Mouse (Mus musculus) kidney, postnatal 14 days (tissue): ENCODE measurements around the gene Dennd4a.
A peak's percentile ranks its signal among the peaks of the same experiment; 100 is the strongest.

Experiments used
- DNase-seq: peaks from one replicate; pipeline ENCODE4 v3.0.0; 2022; ENCODE audit warnings: mixed read lengths

Dennd4a gene

DNA sequence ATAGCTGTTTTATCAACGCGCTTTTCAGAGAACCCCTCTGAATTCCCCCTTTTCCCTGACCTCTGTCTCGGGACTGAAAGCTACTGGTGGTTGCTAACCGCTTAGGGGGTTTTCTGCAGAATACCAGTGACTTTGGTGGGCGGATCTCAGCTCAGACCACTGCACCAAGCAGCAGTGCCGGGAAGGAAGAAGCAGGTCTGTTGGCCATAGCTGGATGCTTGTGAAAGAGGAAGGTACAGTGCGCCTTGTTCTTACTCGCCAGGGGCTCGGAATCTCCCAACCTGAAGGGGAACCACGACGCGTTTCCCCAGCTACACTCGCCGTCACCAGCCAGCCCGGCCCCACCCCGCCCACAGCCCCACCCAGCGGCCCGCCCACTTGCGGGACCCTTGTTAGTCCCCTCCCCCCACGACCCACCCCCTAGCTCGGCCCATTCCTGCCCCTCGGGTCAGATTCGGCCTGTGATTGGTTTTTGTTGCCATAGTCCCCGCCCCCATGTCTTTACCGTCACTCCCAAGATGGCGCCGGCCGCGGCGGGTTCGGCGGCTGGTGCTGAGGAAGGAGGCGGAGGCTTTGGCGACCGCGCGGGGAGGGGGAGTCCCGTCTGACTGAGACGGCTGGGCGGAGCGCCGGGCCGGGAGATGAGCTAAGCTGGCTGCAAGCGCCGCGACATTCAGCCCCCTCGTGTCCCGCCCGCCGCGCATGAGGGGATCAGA lies at the start of gene Dennd4a:
Gene Dennd4a (plus strand): TSS at position 519 of the 716 bp plus-strand sequence.
- peak; percentile 98 for DNase-seq

DNA sequence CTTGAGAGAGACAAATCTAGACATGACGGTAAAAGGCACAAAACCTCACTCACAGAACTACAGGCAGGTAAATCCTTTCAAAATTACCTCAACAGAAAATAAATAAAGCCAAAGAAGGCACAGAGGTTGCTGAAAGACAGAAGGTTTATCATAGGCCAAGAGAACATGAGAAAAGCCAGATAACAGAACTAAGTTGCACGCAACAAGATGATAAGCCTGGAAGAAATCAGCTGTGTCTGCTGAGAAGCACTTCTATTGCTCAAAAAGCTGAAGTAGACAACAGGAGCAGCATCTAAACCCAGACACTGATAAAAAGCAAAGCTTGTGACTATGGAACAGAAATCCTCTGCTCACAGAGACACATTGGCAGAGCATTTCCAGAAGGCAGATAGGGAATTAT lies 46.3 kb upstream of the Dennd4a start:
- DNase-seq: no peak

GRCm38 (mm10) chr9:64766136-64766535 lies 45.0 kb upstream of the Dennd4a start:
- no peak for DNase-seq

GRCm38 (mm10) chr9:64767796-64768195 lies 43.3 kb upstream of the Dennd4a start:
- no peak for DNase-seq

GRCm38 (mm10) chr9:64769066-64769695 lies 42.0 kb upstream of the Dennd4a start:
- peak; percentile 34 for DNase-seq

- DNase-seq: no peak
Measured at GRCm38 (mm10) chr9:64769911-64770310, 41.2 kb upstream of the Dennd4a start.

- DNase-seq: no peak
Measured at GRCm38 (mm10) chr9:64770411-64770849, 40.7 kb upstream of the Dennd4a start.

DNA sequence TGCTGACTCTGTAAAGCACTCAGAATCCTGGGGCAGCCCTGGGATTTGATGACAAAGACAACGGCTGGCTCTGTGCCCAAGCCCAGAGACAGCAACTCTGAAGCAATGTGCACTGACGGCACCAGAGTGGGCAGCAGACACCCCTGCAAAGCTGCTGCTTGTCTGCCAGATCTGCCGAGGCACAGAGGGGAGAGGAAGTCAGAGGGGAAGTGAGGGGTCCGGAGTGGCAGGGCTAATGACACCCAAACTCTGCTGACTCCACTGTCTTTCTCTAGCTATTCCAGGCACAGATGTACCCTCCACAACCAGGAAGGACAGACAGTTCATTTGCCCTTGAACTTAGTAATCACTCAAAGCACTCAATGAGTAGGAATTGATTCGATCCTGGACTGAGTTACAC lies 39.9 kb upstream of the Dennd4a start:
- DNase-seq: peak; percentile 30

- DNase-seq: no peak
Measured at GRCm38 (mm10) chr9:64773254-64773653, 37.9 kb upstream of the Dennd4a start.

GRCm38 (mm10) chr9:64773936-64774335 lies 37.2 kb upstream of the Dennd4a start:
- DNase-seq: peak; percentile 17

DNA sequence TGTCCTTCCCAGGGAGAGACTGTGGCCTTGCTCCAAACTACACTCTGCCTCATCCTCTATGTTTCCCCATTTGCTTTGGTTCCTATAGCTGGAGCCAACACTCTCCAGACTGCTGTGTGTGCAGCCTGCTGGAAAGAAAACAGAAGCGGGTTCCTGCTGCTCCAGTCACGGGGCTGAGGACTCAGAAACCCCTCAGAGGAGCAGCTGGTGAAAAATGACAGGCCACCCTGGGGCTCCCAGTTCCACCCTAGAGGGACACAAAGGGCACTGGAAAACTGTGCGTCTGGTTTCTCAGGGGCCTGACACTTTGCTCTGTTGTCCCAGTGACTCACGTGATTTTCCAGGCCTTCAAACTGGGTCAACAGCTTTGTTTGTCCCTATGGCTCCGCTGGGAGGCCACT lies 36.7 kb upstream of the Dennd4a start:
- peak; percentile 42 for DNase-seq

DNA sequence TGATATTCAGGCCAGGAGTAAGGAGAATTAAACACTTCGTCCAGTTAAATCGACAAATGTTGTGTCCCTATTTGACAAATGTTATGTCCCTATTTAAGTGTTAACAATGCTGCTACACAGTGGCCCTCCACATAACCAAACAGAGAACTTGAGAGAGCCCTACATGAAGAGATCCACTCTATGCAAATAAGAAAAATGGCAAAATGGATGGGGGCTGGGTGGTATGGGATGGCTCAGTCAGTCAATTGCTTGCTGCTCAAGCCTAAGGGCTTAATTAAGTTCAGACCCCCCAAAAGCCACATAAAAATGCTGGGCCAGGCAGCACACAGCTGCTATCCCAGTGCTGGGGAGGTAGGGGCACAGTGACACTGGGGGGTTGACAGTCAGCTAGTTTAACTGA lies 36.3 kb upstream of the Dennd4a start:
- DNase-seq: no peak

DNA sequence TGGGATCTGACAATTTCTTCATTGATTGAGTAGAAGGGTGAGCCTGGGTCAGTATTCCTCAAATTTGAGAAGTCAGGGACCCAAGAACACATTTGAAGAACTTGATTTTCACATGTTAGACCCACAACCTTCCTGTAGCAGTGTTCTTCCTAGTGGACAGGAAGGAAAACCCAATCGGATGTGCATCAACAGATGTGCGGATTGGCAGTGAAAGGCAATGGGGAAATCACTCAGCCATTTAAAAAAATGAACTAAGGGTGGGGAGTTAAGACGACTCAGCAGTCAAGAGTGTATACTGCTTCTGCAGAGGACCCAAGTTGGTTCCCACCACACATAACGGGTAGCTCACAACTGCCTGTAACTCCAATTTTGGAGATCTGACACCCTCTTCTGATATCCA lies 35.6 kb upstream of the Dennd4a start:
- no peak for DNase-seq

DNA sequence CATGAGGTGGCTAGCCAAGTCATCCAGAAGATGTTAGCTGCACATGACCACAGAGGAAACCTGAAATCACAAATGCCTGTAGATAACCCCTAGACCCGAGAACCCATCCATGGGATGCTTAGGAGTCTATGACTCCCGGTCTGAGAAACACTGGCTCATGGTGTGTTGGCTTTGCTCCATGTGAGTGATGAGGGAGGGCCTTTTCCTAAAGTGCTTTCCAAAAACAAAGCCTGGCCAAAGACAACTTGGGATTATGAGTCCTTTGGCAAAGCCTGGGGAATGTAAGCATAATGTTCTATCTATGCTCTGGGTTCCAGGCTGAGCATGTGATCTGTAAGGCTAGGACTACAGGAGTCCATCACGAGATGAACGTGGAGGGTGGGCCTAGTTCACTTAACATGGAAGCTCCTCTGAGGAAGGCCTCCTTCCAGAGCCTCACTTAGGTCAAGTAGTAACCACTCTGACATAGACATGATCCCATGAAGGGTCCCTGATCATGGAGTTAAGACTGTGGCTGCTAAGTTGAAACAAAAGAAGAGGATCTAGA lies 33.6 kb upstream of the Dennd4a start:
- peak; percentile 3 for DNase-seq

GRCm38 (mm10) chr9:64778151-64778550 lies 33.0 kb upstream of the Dennd4a start:
- DNase-seq: no peak

DNA sequence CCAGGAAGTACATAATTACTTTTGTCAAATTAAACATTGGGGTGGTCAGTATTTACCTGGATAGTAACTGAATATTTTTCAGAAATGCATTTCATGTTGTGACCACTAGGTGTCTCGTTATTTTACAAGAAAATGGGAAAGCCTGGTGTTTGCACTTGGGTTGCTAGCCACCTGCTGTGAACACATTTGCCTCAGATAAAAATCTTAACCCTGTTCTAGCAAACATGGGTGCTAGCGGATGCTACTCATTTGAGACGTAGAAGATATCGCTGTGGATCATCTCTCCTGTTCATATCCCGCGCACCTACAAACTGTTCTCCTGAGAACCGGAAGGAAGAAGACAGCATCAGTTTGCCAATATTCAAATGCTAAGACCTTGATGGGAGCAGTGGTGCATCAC lies 31.5 kb upstream of the Dennd4a start:
- DNase-seq: peak; percentile 32

DNA sequence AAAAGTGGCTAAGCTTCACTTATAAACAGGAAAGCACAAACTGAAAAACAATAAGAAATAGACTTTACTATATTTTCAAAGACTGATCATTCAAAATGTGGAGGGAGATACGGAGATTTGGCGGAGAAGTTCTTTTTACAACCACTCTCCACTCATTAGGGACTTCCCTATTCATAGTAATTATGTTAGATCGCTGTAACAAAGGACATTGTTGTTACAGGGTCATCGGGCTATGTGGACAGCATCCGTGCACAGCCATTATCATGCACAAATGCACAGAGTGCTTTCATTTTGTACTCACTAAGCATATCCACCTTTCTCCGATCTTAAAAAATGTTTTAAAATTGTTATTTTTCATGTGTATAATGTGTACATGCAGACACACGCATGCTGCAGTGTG lies 27.6 kb upstream of the Dennd4a start:
- DNase-seq: no peak

GRCm38 (mm10) chr9:64784841-64785240 lies 26.3 kb upstream of the Dennd4a start:
- DNase-seq: peak; percentile 67

- DNase-seq: no peak
Measured at GRCm38 (mm10) chr9:64786216-64786905, 24.8 kb upstream of the Dennd4a start.

GRCm38 (mm10) chr9:64788070-64788469 lies 23.1 kb upstream of the Dennd4a start:
- no peak for DNase-seq

DNA sequence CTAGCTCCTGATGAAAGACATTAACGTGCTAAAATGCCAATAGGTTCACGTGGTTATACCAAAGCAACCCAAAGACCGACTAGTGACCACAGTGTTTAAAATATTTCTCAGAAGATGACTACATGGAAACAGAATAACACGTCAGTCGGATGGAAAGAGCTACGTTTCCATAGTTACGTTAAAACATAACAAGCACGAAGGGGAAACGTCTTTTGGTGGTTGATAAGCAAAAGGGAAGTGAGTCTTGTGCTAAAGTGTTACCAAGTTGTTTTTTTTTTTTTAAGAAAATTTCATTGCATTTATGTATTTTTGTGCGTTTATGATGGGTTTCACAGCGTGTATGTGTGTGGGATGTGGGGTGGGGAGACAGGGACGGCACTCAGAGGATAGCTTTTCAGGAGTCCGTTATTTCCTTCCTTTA lies 21.8 kb upstream of the Dennd4a start:
- DNase-seq: no peak

- DNase-seq: no peak
Measured at GRCm38 (mm10) chr9:64789887-64790400, 21.2 kb upstream of the Dennd4a start.
